Mouse (Mus musculus) C2C12 (cell line): ENCODE data around the gene Tmem158. TPM values are rescaled to one million over a fixed set of nuclear protein-coding genes. Genes with fewer than 3 reads are reported as not detected.

Experiments used
- H3K27me3 ChIP-seq: one replicate; pipeline ENCODE4 v1.6.1; 2011; ENCODE audit not compliant: control insufficient read depth, insufficient read depth, insufficient read length
- H3K36me3 ChIP-seq: one replicate; pipeline ENCODE4 v1.6.1; 2011; ENCODE audit not compliant: control insufficient read depth, insufficient read depth
- H3K4me3 ChIP-seq: one replicate; pipeline ENCODE4 v1.5.1; 2011; ENCODE audit warnings: mild to moderate bottlenecking, control low read depth; ENCODE audit not compliant: poor library complexity, insufficient read depth, severe bottlenecking
- H3K79me2 ChIP-seq: one replicate; pipeline ENCODE4 v1.6.1; 2011; ENCODE audit not compliant: control insufficient read depth, insufficient read depth
- H3K79me3 ChIP-seq: one replicate; pipeline ENCODE4 v1.6.1; 2011; ENCODE audit warnings: low read depth, control low read depth
- H3ac ChIP-seq: one replicate; pipeline ENCODE3; 2011; ENCODE audit warnings: low read depth; ENCODE audit not compliant: control insufficient read depth, insufficient read length
- CEBPB ChIP-seq: IDR thresholded peaks from one replicate; pipeline ENCODE4 v1.6.1; 2011; ENCODE audit warnings: low read depth, mild to moderate bottlenecking, control low read depth, moderate library complexity
- CTCF ChIP-seq: IDR thresholded peaks from one replicate; pipeline ENCODE4 v1.5.1; 2011; ENCODE audit not compliant: control insufficient read depth, insufficient read depth, insufficient read length
- FOSL1 ChIP-seq: IDR thresholded peaks from one replicate; pipeline ENCODE4 v1.8.0; 2011; ENCODE audit warnings: mild to moderate bottlenecking, low read length; ENCODE audit not compliant: poor library complexity, insufficient read depth, severe bottlenecking
- MAX ChIP-seq: IDR thresholded peaks from one replicate; pipeline ENCODE4 v1.6.1; 2011; ENCODE audit warnings: mild to moderate bottlenecking, control low read depth
- MYOD1 ChIP-seq: IDR thresholded peaks from one replicate; pipeline ENCODE4 v1.6.1; 2011; ENCODE audit warnings: low read depth; ENCODE audit not compliant: control insufficient read depth, insufficient read length
- MYOG ChIP-seq: IDR thresholded peaks from one replicate; pipeline ENCODE4 v1.6.1; 2011; ENCODE audit not compliant: control insufficient read depth, insufficient read length; ENCODE audit errors: extremely low read depth
- USF1 ChIP-seq: IDR thresholded peaks from one replicate; pipeline ENCODE4 v1.6.1; 2011; ENCODE audit warnings: low read depth, mild to moderate bottlenecking, control low read depth, moderate library complexity
- polyA plus RNA-seq: library from polyadenylated mRNA; unstranded; fragments of >200 nt; fragmentation: generic; extraction: Trizol; gene quantifications from one replicate; pipeline ENCODE4 v1.2.1, GENCODE M21; 2012; ENCODE audit warnings: missing spikeins

The Tmem158 gene
- polyA plus RNA-seq, 1 experiment = 9.6 TPM

- H3K27me3 ChIP-seq = no peaks in the 10 kb centered on the region
- TF ChIP-seq CTCF (no peak), CEBPB (no peak), MAX (no peak)
- H3K4me3 ChIP-seq = peak overlapping the region; percentile 44
- H3K79me3 ChIP-seq = no peaks in the 10 kb centered on the region
- no peaks in the 10 kb centered on the region for H3K36me3 ChIP-seq
- peak overlapping the region; percentile 80 for H3ac ChIP-seq
- no peaks in the 10 kb centered on the region for H3K79me2 ChIP-seq
Measured at GRCm38 (mm10) chr9:123259896-123260610, 511 bp downstream of the Tmem158 start.

- no peak for TF ChIP-seq MAX
- peak; percentile 95 for TF ChIP-seq CTCF
- Histone ChIP-seq H3ac (peak overlapping the region; percentile 56), H3K36me3 (no peaks in the 10 kb centered on the region), H3K27me3 (no peaks in the 10 kb centered on the region), H3K4me3 (peak overlapping the region; percentile 44), H3K79me2 (no peaks in the 10 kb centered on the region), H3K79me3 (no peaks in the 10 kb centered on the region)
Measured at GRCm38 (mm10) chr9:123259461-123259895, 1.1 kb downstream of the Tmem158 start.

GRCm38 (mm10) chr9:123258796-123259195 lies 1.8 kb downstream of the Tmem158 start:
- TF ChIP-seq USF1 (no peak), MYOG (no peak)
- Histone ChIP-seq H3K36me3 (no peaks in the 10 kb centered on the region), H3K79me3 (no peaks in the 10 kb centered on the region), H3K27me3 (no peaks in the 10 kb centered on the region), H3K79me2 (no peaks in the 10 kb centered on the region), H3ac (no peak overlapping the region), H3K4me3 (no peak overlapping the region)

GRCm38 (mm10) chr9:123255736-123256135 lies 4.8 kb downstream of the Tmem158 start:
- no peak overlapping the region for H3K4me3 ChIP-seq
- H3ac ChIP-seq = no peak overlapping the region
- H3K79me3 ChIP-seq = no peaks in the 10 kb centered on the region
- no peaks in the 10 kb centered on the region for H3K27me3 ChIP-seq
- TF ChIP-seq MAX = no peak
- TF ChIP-seq FOSL1 = no peak
- TF ChIP-seq CEBPB = no peak
- no peaks in the 10 kb centered on the region for H3K36me3 ChIP-seq
- no peaks in the 10 kb centered on the region for H3K79me2 ChIP-seq

- H3ac ChIP-seq = no peak overlapping the region
- H3K4me3 ChIP-seq = no peak overlapping the region
- H3K27me3 ChIP-seq = no peaks in the 10 kb centered on the region
- H3K79me3 ChIP-seq = no peaks in the 10 kb centered on the region
- no peaks in the 10 kb centered on the region for H3K79me2 ChIP-seq
- TF ChIP-seq CTCF = no peak
- no peak for TF ChIP-seq FOSL1
- TF ChIP-seq USF1 = no peak
- no peak for TF ChIP-seq CEBPB
- no peak for TF ChIP-seq MAX
- TF ChIP-seq MYOD1 = no peak
- no peak for TF ChIP-seq MYOG
- H3K36me3 ChIP-seq = no peaks in the 10 kb centered on the region
Measured at GRCm38 (mm10) chr9:123247992-123248391, 12.6 kb downstream of the Tmem158 start.

- Histone ChIP-seq H3ac (no peak overlapping the region), H3K27me3 (no peaks in the 10 kb centered on the region), H3K36me3 (no peaks in the 10 kb centered on the region), H3K4me3 (no peak overlapping the region), H3K79me3 (no peaks in the 10 kb centered on the region), H3K79me2 (no peaks in the 10 kb centered on the region)
- no peak for TF ChIP-seq CEBPB
- TF ChIP-seq USF1 = no peak
- TF ChIP-seq MYOD1 = no peak
- TF ChIP-seq MYOG = no peak
- TF ChIP-seq FOSL1 = no peak
- TF ChIP-seq MAX = no peak
- no peak for TF ChIP-seq CTCF
Measured at GRCm38 (mm10) chr9:123245146-123245545, 15.4 kb downstream of the Tmem158 start.

GRCm38 (mm10) chr9:123243988-123244387 lies 16.6 kb downstream of the Tmem158 start:
- Histone ChIP-seq H3K79me2 (no peaks in the 10 kb centered on the region), H3K36me3 (no peaks in the 10 kb centered on the region), H3ac (no peak overlapping the region), H3K27me3 (no peaks in the 10 kb centered on the region), H3K79me3 (no peaks in the 10 kb centered on the region), H3K4me3 (no peak overlapping the region)
- TF ChIP-seq FOSL1 = peak; percentile 53
- no peak for TF ChIP-seq USF1
